Mouse (Mus musculus) myocyte (in vitro differentiated cells): Measurements from ENCODE around the gene Cacna2d4. TPM values are rescaled to one million over a fixed set of nuclear protein-coding genes. Genes with fewer than 3 reads are reported as not detected.

ENCODE experiments used
- H3K27me3 ChIP-seq: one replicate; pipeline ENCODE4 v1.6.1; 2011; ENCODE audit not compliant: control insufficient read depth, insufficient read depth, insufficient read length
- H3K36me3 ChIP-seq: one replicate; pipeline ENCODE4 v1.6.1; 2011; ENCODE audit not compliant: control insufficient read depth, insufficient read depth
- H3K4me2 ChIP-seq: one replicate; pipeline ENCODE4 v1.6.1; 2011; ENCODE audit warnings: low read depth, control low read depth
- H3K4me3 ChIP-seq: one replicate; pipeline ENCODE4 v1.5.1; 2011; ENCODE audit warnings: mild to moderate bottlenecking, control low read depth, moderate library complexity
- H3K79me2 ChIP-seq: one replicate; pipeline ENCODE4 v1.6.1; 2011; ENCODE audit not compliant: control insufficient read depth, insufficient read depth
- H3ac ChIP-seq: one replicate; pipeline ENCODE4 v1.6.1; 2011; ENCODE audit not compliant: control insufficient read depth, insufficient read length
- CEBPB ChIP-seq: IDR thresholded peaks from 2 replicates; pipeline ENCODE4 v1.6.1; 2011; ENCODE audit warnings: mild to moderate bottlenecking, moderate library complexity; ENCODE audit not compliant: poor library complexity, insufficient read depth, severe bottlenecking
- E2F4 ChIP-seq: IDR thresholded peaks from one replicate; pipeline ENCODE4 v1.6.1; 2011; ENCODE audit warnings: mild to moderate bottlenecking, control low read depth, moderate library complexity; ENCODE audit not compliant: insufficient read depth
- MAX ChIP-seq: IDR thresholded peaks from one replicate; pipeline ENCODE4 v1.6.1; 2011; ENCODE audit warnings: low read depth, mild to moderate bottlenecking, control low read depth
- MYOD1 ChIP-seq, 3 experiments: IDR thresholded peaks; one replicate each; pipeline ENCODE4 v1.6.1; 2011; ENCODE audit warnings: control low read depth in 2 of 3, low read depth in 2 of 3, mild to moderate bottlenecking in 2 of 3, moderate library complexity in 1 of 3; ENCODE audit not compliant: insufficient read length in 2 of 3, control insufficient read depth in 1 of 3
- MYOG ChIP-seq, 3 experiments: IDR thresholded peaks; one replicate each; pipeline ENCODE4 v1.6.1; 2011; ENCODE audit warnings: control low read depth in 2 of 3, low read depth in 2 of 3, mild to moderate bottlenecking in 2 of 3; ENCODE audit not compliant: insufficient read length in 2 of 3, control insufficient read depth in 1 of 3, insufficient read depth in 1 of 3
- POLR2A ChIP-seq: IDR thresholded peaks from one replicate; pipeline ENCODE4 v1.6.1; 2011; ENCODE audit warnings: low read depth, mild to moderate bottlenecking, control low read depth, moderate library complexity; ENCODE audit not compliant: insufficient read length
- POLR2AphosphoS2 ChIP-seq: IDR thresholded peaks from one replicate; pipeline ENCODE4 v1.6.1; 2011; ENCODE audit warnings: low read depth, control low read depth; ENCODE audit not compliant: insufficient read length
- REST ChIP-seq: IDR thresholded peaks from one replicate; pipeline ENCODE4 v1.6.1; 2011; ENCODE audit warnings: mild to moderate bottlenecking, control low read depth, moderate library complexity; ENCODE audit not compliant: insufficient read depth, insufficient read length
- SRF ChIP-seq: IDR thresholded peaks from one replicate; pipeline ENCODE4 v1.6.1; 2011; ENCODE audit warnings: low read depth; ENCODE audit not compliant: control insufficient read depth, insufficient read length
- TCF12 ChIP-seq: IDR thresholded peaks from one replicate; pipeline ENCODE4 v1.6.1; 2011; ENCODE audit warnings: mild to moderate bottlenecking, control low read depth; ENCODE audit not compliant: poor library complexity, insufficient read depth, severe bottlenecking
- TCF3 ChIP-seq: IDR thresholded peaks from one replicate; pipeline ENCODE4 v1.6.1; 2011; ENCODE audit warnings: low read depth, control low read depth; ENCODE audit not compliant: insufficient read length
- USF1 ChIP-seq: IDR thresholded peaks from one replicate; pipeline ENCODE4 v1.6.1; 2011; ENCODE audit warnings: low read depth, mild to moderate bottlenecking, control low read depth, moderate library complexity
- polyA plus RNA-seq: library from polyadenylated mRNA; unstranded; fragments of >200 nt; fragmentation: generic; extraction: Trizol; gene quantifications from one replicate; pipeline ENCODE4 v1.2.1, GENCODE M21; 2012; ENCODE audit warnings: missing spikeins

The Cacna2d4 gene
- polyA plus RNA-seq, 1 experiment = not detected

GRCm38 (mm10) chr6:119386421-119386820 is 150.1 kb downstream of the Cacna2d4 start:
- H3K4me3 ChIP-seq = no peak overlapping the region
- peaks cover 66% of the 10 kb centered on the region for H3K79me2 ChIP-seq
- no peak for TF ChIP-seq POLR2AphosphoS2
- no peak for TF ChIP-seq MAX
- TF ChIP-seq MYOD1 (IDR thresholded peaks at IDR 0.05; ENCODE audit: control insufficient read depth in 1 of 3, insufficient read length in 2 of 3, low read depth in 2 of 3) = no peak
- TF ChIP-seq E2F4 = no peak
- TF ChIP-seq TCF12 = no peak
- TF ChIP-seq MYOG (IDR thresholded peaks at IDR 0.05; ENCODE audit: control insufficient read depth in 1 of 3, insufficient read depth in 1 of 3, insufficient read length in 2 of 3, low read depth in 2 of 3) = no peak
- TF ChIP-seq USF1 = no peak
- no peak for TF ChIP-seq SRF
- TF ChIP-seq TCF3 = no peak
- TF ChIP-seq POLR2A = no peak
- TF ChIP-seq CEBPB = no peak
- no peak for TF ChIP-seq REST
- no peaks in the 10 kb centered on the region for H3K36me3 ChIP-seq
- H3K27me3 ChIP-seq = no peaks in the 10 kb centered on the region
- no peak overlapping the region for H3ac ChIP-seq
- no peak overlapping the region for H3K4me2 ChIP-seq

GRCm38 (mm10) chr6:119386821-119387220 is 150.5 kb downstream of the Cacna2d4 start:
- Histone ChIP-seq H3K79me2 (peaks cover 62% of the 10 kb centered on the region), H3ac (no peak overlapping the region), H3K36me3 (no peaks in the 10 kb centered on the region), H3K4me3 (peak overlapping the region; percentile 52), H3K4me2 (peak overlapping the region; percentile 90), H3K27me3 (no peaks in the 10 kb centered on the region)
- TF ChIP-seq MAX (no peak), MYOG (IDR thresholded peaks at IDR 0.05; ENCODE audit: control insufficient read depth in 1 of 3, insufficient read depth in 1 of 3, insufficient read length in 2 of 3, low read depth in 2 of 3) (no peak), USF1 (no peak), E2F4 (no peak), REST (no peak), POLR2A (no peak), MYOD1 (IDR thresholded peaks at IDR 0.05; ENCODE audit: control insufficient read depth in 1 of 3, insufficient read length in 2 of 3, low read depth in 2 of 3) (no peak), SRF (no peak), POLR2AphosphoS2 (no peak), TCF3 (no peak), CEBPB (no peak), TCF12 (no peak)

DNA sequence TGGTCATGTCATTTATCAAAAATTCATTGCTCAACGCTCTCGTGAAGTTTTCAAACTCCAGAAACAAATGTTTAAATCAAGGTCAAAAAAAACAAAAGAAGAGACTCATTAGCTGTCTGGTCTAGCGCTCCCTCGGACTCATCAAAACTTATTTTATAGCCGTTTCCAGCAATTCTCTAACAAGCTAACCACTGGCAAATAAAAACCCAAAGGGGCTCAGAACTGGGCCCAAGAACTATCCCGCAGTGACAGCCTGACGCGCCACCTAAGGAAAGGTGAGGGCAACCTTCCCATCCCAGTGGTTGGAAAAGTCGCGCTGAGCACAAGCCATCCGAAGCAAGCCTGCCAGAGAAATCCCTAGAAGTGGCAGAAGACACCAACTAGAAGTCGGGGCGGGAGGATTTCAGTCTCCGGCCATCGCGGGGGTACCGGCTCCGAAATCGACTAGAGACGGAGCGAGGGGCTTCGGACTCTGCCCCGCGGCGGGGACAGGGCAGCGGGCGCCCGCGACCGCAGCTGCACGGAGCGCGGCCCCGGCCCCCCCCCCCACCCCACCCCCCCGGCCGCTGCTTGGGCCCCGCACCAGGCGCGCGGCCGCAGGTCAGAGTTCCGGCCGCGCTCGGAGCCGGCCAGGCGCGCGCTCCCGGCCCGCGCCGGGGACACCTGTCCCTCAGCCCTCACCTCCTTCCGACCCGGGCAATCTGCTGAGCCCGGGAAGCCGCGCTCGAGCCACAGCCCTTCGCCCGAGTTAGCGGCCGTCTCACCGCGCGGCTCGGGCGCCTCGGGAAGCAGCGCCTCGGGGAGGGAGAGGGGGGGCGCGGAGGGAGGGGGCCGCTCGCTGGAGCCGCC is 151.7 kb downstream of the Cacna2d4 start:
- Histone ChIP-seq H3K36me3 (no peaks in the 10 kb centered on the region), H3K4me3 (peak overlapping the region; percentile 52), H3K27me3 (no peaks in the 10 kb centered on the region), H3K4me2 (peak overlapping the region; percentile 90), H3K79me2 (peaks cover 51% of the 10 kb centered on the region), H3ac (peak overlapping the region; percentile 96)
- TF ChIP-seq MYOD1 (IDR thresholded peaks at IDR 0.05; ENCODE audit: control insufficient read depth in 1 of 3, insufficient read length in 2 of 3, low read depth in 2 of 3) = peak in 2 of 3 experiments; percentile 18 to 51
- TF ChIP-seq MYOG (IDR thresholded peaks at IDR 0.05; ENCODE audit: control insufficient read depth in 1 of 3, insufficient read depth in 1 of 3, insufficient read length in 2 of 3, low read depth in 2 of 3) = peak in 1 of 3 experiments; percentile 40
- TF ChIP-seq POLR2A = no peak

DNA sequence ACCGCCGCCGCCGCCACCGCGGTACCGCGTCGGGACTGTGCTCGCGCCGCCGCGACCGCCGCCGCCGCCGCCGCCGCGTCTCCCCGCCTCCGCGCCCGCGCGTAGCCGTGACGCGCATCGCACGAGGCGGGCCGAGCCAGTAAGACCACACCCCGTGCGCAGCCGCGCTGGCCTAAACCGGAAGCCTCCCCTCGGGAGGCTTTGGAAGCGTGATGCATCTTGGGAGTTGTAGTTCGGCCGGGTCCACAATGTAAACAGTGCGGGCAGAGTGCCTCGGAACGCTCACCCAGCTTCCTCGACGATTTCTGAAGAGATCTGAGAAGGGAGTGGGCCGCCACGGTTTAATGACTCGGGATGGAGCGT is 152.3 kb downstream of the Cacna2d4 start:
- H3K4me3 ChIP-seq = peak overlapping the region; percentile 52
- peak overlapping the region; percentile 96 for H3ac ChIP-seq
- H3K36me3 ChIP-seq = no peaks in the 10 kb centered on the region
- H3K27me3 ChIP-seq = no peaks in the 10 kb centered on the region
- peak overlapping the region; percentile 92 for H3K4me2 ChIP-seq
- no peak for TF ChIP-seq REST
- no peak for TF ChIP-seq USF1
- peak; percentile 84 for TF ChIP-seq POLR2A
- peak; percentile 52 for TF ChIP-seq POLR2AphosphoS2
- peaks cover 45% of the 10 kb centered on the region for H3K79me2 ChIP-seq

DNA sequence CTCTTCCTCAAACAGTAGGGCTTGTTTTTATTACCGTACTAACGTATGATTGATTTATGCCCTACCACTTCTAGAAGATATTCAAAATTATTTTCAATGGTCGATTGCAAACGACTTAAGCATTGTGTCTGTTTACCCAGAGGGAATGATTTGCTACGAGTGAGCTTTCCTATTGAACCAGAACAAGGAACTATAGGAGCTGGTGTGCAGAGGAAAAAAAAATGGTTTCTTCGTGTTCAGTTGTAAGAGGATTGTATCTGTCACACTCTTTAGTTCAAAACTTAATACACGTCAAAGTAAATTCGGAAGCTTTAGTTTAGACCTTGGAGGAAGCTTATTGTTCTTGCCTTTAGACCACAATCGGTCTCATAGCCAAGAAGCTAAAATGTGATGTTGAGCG is 152.8 kb downstream of the Cacna2d4 start:
- Histone ChIP-seq H3K27me3 (no peaks in the 10 kb centered on the region), H3K36me3 (no peaks in the 10 kb centered on the region), H3K4me3 (peak overlapping the region; percentile 52), H3K4me2 (peak overlapping the region; percentile 92), H3K79me2 (peaks cover 40% of the 10 kb centered on the region), H3ac (peak overlapping the region; percentile 96)
- no peak for TF ChIP-seq MYOD1 (IDR thresholded peaks at IDR 0.05; ENCODE audit: control insufficient read depth in 1 of 3, insufficient read length in 2 of 3, low read depth in 2 of 3)
